18 mouse cellular contexts compared by ENCODE assay signal in genomic region chr10:107859220-107859619, GRCm38 (mm10). TPM values are rescaled to one million over a fixed set of nuclear protein-coding genes. Genes with fewer than 3 reads are reported as not detected.
A peak's percentile ranks its signal among the peaks of the same experiment; 100 is the strongest.
DNase-seq lines count a peak whose midpoint lies in the region; ATAC-seq and TF ChIP-seq lines count a peak whose summit lies in the region.
"Had no signal": no experiment of that assay in that cellular context is flagged by ENCODE, and none has a peak within 500 bp of the region (broad histone marks: within the 10 kb centered on the region; RNA-seq: fewer than 3 reads in every experiment).

No protein-coding gene starts in this region.

- dilution Hi-C loops in CH12.LX (cut with MboI; ENCODE audit: extremely low pct_ligation_motif_present, extremely low pct_unique_long_range_greater_than_20kb, low sequenced_read_pairs) = no loop called here

- H3K4me1 ChIP-seq in midbrain, embryonic 11.5 days (ENCODE audit: control insufficient read depth, insufficient read depth, low read length) = no peaks in the 10 kb centered on the region
- H3K4me1 ChIP-seq in midbrain, embryonic 15.5 days = no peaks in the 10 kb centered on the region
- no peaks in the 10 kb centered on the region for H3K4me1 ChIP-seq in CH12.LX (ENCODE audit: control insufficient read depth in 1 of 2, insufficient read depth in 2 of 2)

- H3K79me2 ChIP-seq in CH12.LX (replicated peaks; ENCODE audit: control insufficient read depth, extremely low read depth, insufficient read depth, poor library complexity, severe bottlenecking) = no peaks in the 10 kb centered on the region

- no peak overlapping the region for H3K9ac ChIP-seq in midbrain, embryonic 11.5 days (ENCODE audit: low read length)
- no peak overlapping the region for H3K9ac ChIP-seq in midbrain, embryonic 15.5 days
- H3K9ac ChIP-seq in CH12.LX (ENCODE audit: insufficient read depth, low read depth) = no peak overlapping the region

- no peaks in the 10 kb centered on the region for H3K9me3 ChIP-seq in midbrain, embryonic 11.5 days (ENCODE audit: control insufficient read depth, low read length)
- H3K9me3 ChIP-seq in midbrain, embryonic 15.5 days = no peaks in the 10 kb centered on the region
- no peaks in the 10 kb centered on the region for H3K9me3 ChIP-seq in CH12.LX (replicated peaks; ENCODE audit: low read length)
- H3K9me3 ChIP-seq: G1E had no signal

- no peak for TF ChIP-seq RAD21 in CH12.LX (IDR thresholded peaks at IDR 0.05; ENCODE audit: low read depth, low read length)

- no peak overlapping the region for H3K4me3 ChIP-seq in midbrain, embryonic 11.5 days (ENCODE audit: low read depth, low read length)
- H3K4me3 ChIP-seq in midbrain, embryonic 15.5 days = no peak overlapping the region
- H3K4me3 ChIP-seq in CH12.LX (replicated peaks in 1 of 3; ENCODE audit: low read depth in 2 of 3, low read length in 2 of 3, poor library complexity in 1 of 3) = no peak overlapping the region
- H3K4me3 ChIP-seq in gastrocnemius, adult 2 months = no peak overlapping the region
- no peak overlapping the region for H3K4me3 ChIP-seq in left cerebral cortex, adult 2 months

- peak; percentile 39 for DNase-seq in midbrain, embryonic 11.5 days (ENCODE audit: low spot score, missing footprints)
- peak; percentile 3 for DNase-seq in CH12.LX (ENCODE audit: extremely low read depth)
- DNase-seq in gastrocnemius, adult 2 months = no peak
- DNase-seq in urinary bladder, adult 2 months (ENCODE audit: low spot score) = no peak
- no peak for DNase-seq in left cerebral cortex, adult 2 months (ENCODE audit: extremely low spot score in 1 of 2, low spot score in 2 of 2)
- DNase-seq: adrenal gland, adult 8-10 months; adrenal gland, postnatal 25 days; cerebellum, adult 11 months; cerebellum, adult 11-12 months had no signal

- TF ChIP-seq POLR2A in CH12.LX (IDR thresholded peaks at IDR 0.05; ENCODE audit: low read depth, low read length) = no peak

- TF ChIP-seq EP300 in CH12.LX (IDR thresholded peaks at IDR 0.05; ENCODE audit: low read length) = no peak

- H3K36me3 ChIP-seq in midbrain, embryonic 11.5 days (ENCODE audit: control insufficient read depth, insufficient read depth, low read length) = no peaks in the 10 kb centered on the region
- no peaks in the 10 kb centered on the region for H3K36me3 ChIP-seq in midbrain, embryonic 15.5 days (replicated peaks)
- no peaks in the 10 kb centered on the region for H3K36me3 ChIP-seq in CH12.LX (replicated peaks in 1 of 2; ENCODE audit: control insufficient read depth in 1 of 2, insufficient read depth in 1 of 2, low read length in 1 of 2)
- H3K36me3 ChIP-seq: G1E had no signal

- H3K4me2 ChIP-seq in midbrain, embryonic 11.5 days = no peak overlapping the region
- H3K4me2 ChIP-seq in midbrain, embryonic 15.5 days = no peak overlapping the region
- no peak overlapping the region for H3K4me2 ChIP-seq in CH12.LX (ENCODE audit: insufficient read depth, low read depth, poor library complexity, severe bottlenecking)

- intact Hi-C loops in gastrocnemius, adult 2 months (cut with DNase I) = loop anchor here (5.0 to 10.0 kb wide), 3 partner anchors 63 to 576 kb away; no protein-coding TSS in a partner anchor
- intact Hi-C loops in left cerebral cortex, adult 2 months (cut with DNase I) = loop anchor here (10.0 kb wide), 1 partner anchor 426 kb away; no protein-coding TSS in a partner anchor

- WGBS in midbrain, embryonic 11.5 days = 94% methylated on average over 3 of the region's 3 CpGs
- 92% methylated on average over 3 of the region's 3 CpGs for WGBS in midbrain, embryonic 15.5 days

- H3K27me3 ChIP-seq in midbrain, embryonic 11.5 days (ENCODE audit: control insufficient read depth, insufficient read depth, low read length) = no peaks in the 10 kb centered on the region
- H3K27me3 ChIP-seq in midbrain, embryonic 15.5 days (replicated peaks) = no peaks in the 10 kb centered on the region
- no peaks in the 10 kb centered on the region for H3K27me3 ChIP-seq in CH12.LX (replicated peaks)
- H3K27me3 ChIP-seq: Patski had no signal

- TF ChIP-seq CTCF in CH12.LX (conservative IDR thresholded peaks at IDR 0.05 in 1 of 2, IDR thresholded peaks at IDR 0.05 in 1 of 2; ENCODE audit: low read depth in 2 of 2, low read length in 2 of 2) = no peak
- no peak for TF ChIP-seq CTCF in gastrocnemius, adult 2 months (IDR thresholded peaks at IDR 0.05)
- TF ChIP-seq CTCF in left cerebral cortex, adult 2 months (IDR thresholded peaks at IDR 0.05) = no peak

- no peak for ATAC-seq in midbrain, embryonic 11.5 days (ENCODE audit: low FRiP score)
- ATAC-seq in midbrain, embryonic 15.5 days (replicated peaks) = no peak
- peak; percentile 54 for ATAC-seq in granulocyte monocyte progenitor cell, adult 5-6 weeks (replicated peaks; ENCODE audit: poor library complexity, severe bottlenecking)
- peak; percentile 53 for ATAC-seq in megakaryocyte, adult 5-6 weeks (ENCODE audit: poor library complexity, severe bottlenecking)

- H3K27ac ChIP-seq in midbrain, embryonic 11.5 days (ENCODE audit: low read depth, low read length) = no peak overlapping the region
- H3K27ac ChIP-seq in midbrain, embryonic 15.5 days = no peak overlapping the region
- H3K27ac ChIP-seq in CH12.LX (ENCODE audit: insufficient read depth, low read depth) = no peak overlapping the region
- H3K27ac ChIP-seq in gastrocnemius, adult 2 months = no peak overlapping the region
- H3K27ac ChIP-seq in left cerebral cortex, adult 2 months = no peak overlapping the region

- in situ Hi-C loops in CH12.LX (cut with MboI; ENCODE audit: low pct_ligation_motif_present, low pct_unique_long_range_greater_than_20kb, low sequenced_read_pairs) = no loop called here

TF ChIP-seq in CH12.LX, 34 proteins besides CTCF, POLR2A, EP300 and RAD21:
- TF ChIP-seq KAT2A (IDR thresholded peaks at IDR 0.05; ENCODE audit: insufficient replicate concordance, low read length) (no peak), SMC3 (IDR thresholded peaks at IDR 0.05; ENCODE audit: low read depth, low read length) (no peak), UBTF (IDR thresholded peaks at IDR 0.05; ENCODE audit: low read depth, low read length) (no peak), MXI1 (IDR thresholded peaks at IDR 0.05; ENCODE audit: low read depth, low read length) (no peak), MAX (IDR thresholded peaks at IDR 0.05; ENCODE audit: low read length) (no peak), JUND (conservative IDR thresholded peaks at IDR 0.05; ENCODE audit: low read depth, low read length) (no peak), TCF12 (IDR thresholded peaks at IDR 0.05; ENCODE audit: low read depth, low read length) (no peak), MAZ (IDR thresholded peaks at IDR 0.05; ENCODE audit: low read depth, low read length) (no peak), TBP (conservative IDR thresholded peaks at IDR 0.05; ENCODE audit: low read depth, low read length) (no peak), MAFK (IDR thresholded peaks at IDR 0.05; ENCODE audit: insufficient replicate concordance, low read length) (no peak), CHD1 (IDR thresholded peaks at IDR 0.05; ENCODE audit: low read depth, low read length) (no peak), ZKSCAN1 (IDR thresholded peaks at IDR 0.05; ENCODE audit: borderline replicate concordance, low read depth, low read length) (no peak), ZMIZ1 (IDR thresholded peaks at IDR 0.05; ENCODE audit: low read depth, low read length) (no peak), BHLHE40 (IDR thresholded peaks at IDR 0.05; ENCODE audit: low read depth, low read length) (no peak), NELFE (IDR thresholded peaks at IDR 0.05; ENCODE audit: low read depth, low read length) (no peak), IRF4 (IDR thresholded peaks at IDR 0.05; ENCODE audit: low read depth, low read length) (no peak), POLR2AphosphoS2 (IDR thresholded peaks at IDR 0.05; ENCODE audit: low read depth, low read length) (no peak), NRF1 (IDR thresholded peaks at IDR 0.05; ENCODE audit: low read depth, low read length) (no peak), GABPA (IDR thresholded peaks at IDR 0.05; ENCODE audit: insufficient replicate concordance, low read depth, low read length) (no peak), USF2 (conservative IDR thresholded peaks at IDR 0.05; ENCODE audit: low read depth, low read length) (no peak)

RNA-seq across cellular contexts. Expression of gene Otogl, which starts 52.7 kb away (rescaled TPM):
- 0.01 TPM in 1 of 2 replicates, not detected in the other for polyA plus RNA-seq in midbrain, embryonic 11.5 days (2014; fragmentation: Nextera tagmentation; extraction: Ambion mirVana)
- polyA plus RNA-seq in midbrain, embryonic 15.5 days (2015; fragmentation: Nextera tagmentation; extraction: Ambion mirVana) = 0.04 TPM in 1 of 2 replicates, not detected in the other
- total RNA-seq in CH12.LX (2012; rRNA removed) (0.59 and 2.1 TPM in 2 replicates), CH12.LX (2014; rRNA removed) (3.2 and 3.4 TPM in 2 replicates)
- polyA plus RNA-seq in CH12.LX (2012; ENCODE audit: insufficient read length, low read depth) = 0.82 and 1.1 TPM in 2 replicates
- total RNA-seq in granulocyte monocyte progenitor cell, adult 5-6 weeks (2014; fragmentation: Nextera tagmentation) = 3.1 and 4.0 TPM in 2 replicates
- 2.4 and 2.8 TPM in 2 replicates for total RNA-seq in granulocyte monocyte progenitor cell, adult 5-6 weeks (2017)
- not detected in 2 replicates for total RNA-seq in megakaryocyte, adult 5-6 weeks (2015)
- 0.04 and 0.08 TPM in 2 replicates for total RNA-seq in megakaryocyte, adult 5-6 weeks (2017)
- under 1 TPM; 0.05 to 0.06 TPM for total RNA-seq in gastrocnemius, adult 2 months (2021)
- 5.9 and 6.5 TPM in 2 replicates for polyA plus RNA-seq in urinary bladder, adult 2 months (2012; rRNA removed)
- total RNA-seq in left cerebral cortex, adult 2 months (2021) = under 1 TPM; 0.14 to 0.16 TPM
- total RNA-seq: MEL had no signal
- polyA plus RNA-seq: activated CD4-positive, CD25-positive, alpha-beta regulatory T cell, adult 4 months; adrenal gland, adult 2 months; CD4-positive, CD25-positive, alpha-beta regulatory T cell, adult 4 months; G1E had no signal

Comparison
In these comparisons a context has a peak if more than half of its experiments do, and no peak if none do; other contexts are left out.
1. ATAC-seq: peak in granulocyte monocyte progenitor cell, adult 5-6 weeks (single experiment) and megakaryocyte, adult 5-6 weeks (single experiment); none in midbrain, embryonic 11.5 days (single experiment) and midbrain, embryonic 15.5 days (single experiment).
2. DNase-seq: peak in midbrain, embryonic 11.5 days (single experiment) and CH12.LX (single experiment); none in gastrocnemius, adult 2 months (single experiment), urinary bladder, adult 2 months (single experiment) and left cerebral cortex, adult 2 months (0 of 2).